Mouse (Mus musculus) adrenal gland, postnatal 4 days (tissue): ENCODE results near the gene Uggt1. TPM values are rescaled to one million over a fixed set of nuclear protein-coding genes. Genes with fewer than 3 reads are reported as not detected.

Source experiments
- DNase-seq, 2 experiments: peaks; one replicate each; pipeline ENCODE4 v3.0.0; 2021 to 2022; ENCODE audit warnings: low spot score in 2 of 2, mixed read lengths in 2 of 2
- microRNA-seq: library from miRNA; unstranded; fragments of <30 nt; microRNA quantifications from one replicate; pipeline ENCODE4 v1.2.0, GENCODE M21; 2021
- total RNA-seq, 2 experiments: library from RNA; stranded (reverse); gene quantifications; 2 replicates each; pipeline ENCODE4 v1.2.3; 2021

The Uggt1 gene
- total RNA-seq, 2 experiments from 2014 or later, result 53.6 to 61.0 TPM

GRCm38 (mm10) chr1:36118061-36118685 lies 126.3 kb downstream of the Uggt1 start:
- DNase-seq, result no peak

- DNase-seq, result no peak
Measured at GRCm38 (mm10) chr1:36116488-36116887, 128.0 kb downstream of the Uggt1 start.

GRCm38 (mm10) chr1:36114844-36115243 lies 129.7 kb downstream of the Uggt1 start:
- no peak for DNase-seq

- DNase-seq, result no peak
Measured at GRCm38 (mm10) chr1:36113670-36114069, 130.8 kb downstream of the Uggt1 start.

GRCm38 (mm10) chr1:36112665-36113064 lies 131.9 kb downstream of the Uggt1 start:
- DNase-seq, result no peak

GRCm38 (mm10) chr1:36109987-36110386 lies 134.5 kb downstream of the Uggt1 start:
- DNase-seq, result no peak

- DNase-seq, result no peak
Measured at GRCm38 (mm10) chr1:36105917-36106706, 138.4 kb downstream of the Uggt1 start.

GRCm38 (mm10) chr1:36100371-36100770 lies 144.1 kb downstream of the Uggt1 start:
- no peak for DNase-seq

- DNase-seq, result no peak
Measured at GRCm38 (mm10) chr1:36098432-36098831, 146.1 kb downstream of the Uggt1 start.

GRCm38 (mm10) chr1:36095423-36096272 lies 148.9 kb downstream of the Uggt1 start:
- no peak for DNase-seq

- DNase-seq, result no peak
Measured at GRCm38 (mm10) chr1:36093741-36094140, 150.8 kb downstream of the Uggt1 start.

- no peak for DNase-seq
Measured at GRCm38 (mm10) chr1:36091246-36091645, 153.3 kb downstream of the Uggt1 start.

GRCm38 (mm10) chr1:36090722-36091110 lies 153.8 kb downstream of the Uggt1 start:
- no peak for DNase-seq

Small RNAs within 50 kb of the gene (microRNA-seq; reads per million reads assigned to microRNA genes)
- 1.3 reads per million for gene Mir6897

Other genes with a start within 250 kb of the Uggt1 start
- gene Hs6st1, start 176.3 kb downstream of the Uggt1 start, total RNA-seq, result 10 to 100 TPM; 79.2 to 89.3 TPM
- 10 to 100 TPM in 1 of 2 experiments, 1 to 10 TPM in 1; 8.0 to 10.4 TPM for gene Neurl3, start 30.0 kb upstream of the Uggt1 start, total RNA-seq
- 1 to 10 TPM; 6.0 to 8.4 TPM for gene Arid5a, start 63.0 kb upstream of the Uggt1 start, total RNA-seq
- gene Kansl3, start 124.5 kb upstream of the Uggt1 start, total RNA-seq, result 100 to 1,000 TPM; 107 to 113 TPM
- gene Fer1l5, start 127.6 kb upstream of the Uggt1 start, total RNA-seq, result under 1 TPM; 0.70 to 0.99 TPM
- gene Lman2l, start 200.6 kb upstream of the Uggt1 start, total RNA-seq, result 10 to 100 TPM; 25.3 to 31.2 TPM
- 1 to 10 TPM; 4.3 to 5.2 TPM for gene Cnnm4, start 226.9 kb upstream of the Uggt1 start, total RNA-seq